Mouse (Mus musculus): Measurements from ENCODE around the gene Cx3cl1. TPM values are rescaled to one million over a fixed set of nuclear protein-coding genes. Genes with fewer than 3 reads are reported as not detected.

Gene Cx3cl1
- 5.2 and 6.3 TPM in 2 replicates for polyA plus RNA-seq (2014; fragmentation: Nextera tagmentation; extraction: Ambion mirVana)

GRCm38 (mm10) chr8:94771941-94772670 is at the start of gene Cx3cl1:
Cx3cl1 (plus strand) TSS chr8:94772009.
- peak within 1 kb of the TSS; percentile 50 for H3K4me3 ChIP-seq (ENCODE audit: low read depth, low read length)
- ATAC-seq (ENCODE audit: insufficient number of reproducible peaks, low FRiP score, low TSS enrichment, low read depth) (peak; percentile 59; the same call in 1 of the 2 replicates), DNase-seq (ENCODE audit: low spot score) (peak; percentile 82)
- WGBS: under 1% methylated on average over 38 of the region's 38 CpGs
- no peaks in the 10 kb centered on the region for H3K36me3 ChIP-seq (ENCODE audit: control insufficient read depth, insufficient read depth, low read length)
- H3K9ac ChIP-seq (ENCODE audit: low read length): peak within 1 kb of the TSS; percentile 58
- H3K9me3 ChIP-seq (ENCODE audit: control insufficient read depth, low read length): no peaks in the 10 kb centered on the region
- peak within 1 kb of the TSS; percentile 86 for H3K4me2 ChIP-seq (ENCODE audit: low read depth, severe bottlenecking)
- no peak within 1 kb of the TSS for H3K27ac ChIP-seq (replicated peaks; ENCODE audit: low read depth, low read length)
- peaks cover 14% of the 10 kb centered on the region for H3K4me1 ChIP-seq (ENCODE audit: control insufficient read depth, insufficient read depth, low read length)
- H3K27me3 ChIP-seq (ENCODE audit: control insufficient read depth, insufficient read depth, low read length): peaks cover 17% of the 10 kb centered on the region

- Histone ChIP-seq H3K27me3 (ENCODE audit: control insufficient read depth, insufficient read depth, low read length) (no peaks in the 10 kb centered on the region), H3K27ac (replicated peaks; ENCODE audit: low read depth, low read length) (no peak overlapping the region), H3K4me2 (ENCODE audit: low read depth, severe bottlenecking) (no peak overlapping the region), H3K36me3 (ENCODE audit: control insufficient read depth, insufficient read depth, low read length) (no peaks in the 10 kb centered on the region), H3K4me1 (ENCODE audit: control insufficient read depth, insufficient read depth, low read length) (no peaks in the 10 kb centered on the region), H3K4me3 (ENCODE audit: low read depth, low read length) (no peak overlapping the region), H3K9ac (ENCODE audit: low read length) (no peak overlapping the region), H3K9me3 (ENCODE audit: control insufficient read depth, low read length) (no peaks in the 10 kb centered on the region)
- DNase-seq (ENCODE audit: low spot score) (no peak), ATAC-seq (ENCODE audit: insufficient number of reproducible peaks, low FRiP score, low TSS enrichment, low read depth) (no peak)
- WGBS: 86% methylated on average over 5 of the region's 5 CpGs
Measured at GRCm38 (mm10) chr8:94725998-94726397, 45.8 kb upstream of the Cx3cl1 start.

- no peak for ATAC-seq (ENCODE audit: insufficient number of reproducible peaks, low FRiP score, low TSS enrichment, low read depth)
- H3K36me3 ChIP-seq (ENCODE audit: control insufficient read depth, insufficient read depth, low read length): no peaks in the 10 kb centered on the region
- H3K27me3 ChIP-seq (ENCODE audit: control insufficient read depth, insufficient read depth, low read length): no peaks in the 10 kb centered on the region
- H3K4me3 ChIP-seq (ENCODE audit: low read depth, low read length): no peak overlapping the region
- H3K9me3 ChIP-seq (ENCODE audit: control insufficient read depth, low read length): no peaks in the 10 kb centered on the region
- no peaks in the 10 kb centered on the region for H3K4me1 ChIP-seq (ENCODE audit: control insufficient read depth, insufficient read depth, low read length)
- no peak for DNase-seq (ENCODE audit: low spot score)
- H3K27ac ChIP-seq (replicated peaks; ENCODE audit: low read depth, low read length): no peak overlapping the region
- WGBS: 52% methylated on average over 4 of the region's 4 CpGs
- H3K4me2 ChIP-seq (ENCODE audit: low read depth, severe bottlenecking): no peak overlapping the region
- no peak overlapping the region for H3K9ac ChIP-seq (ENCODE audit: low read length)
Measured at GRCm38 (mm10) chr8:94729301-94729700, 42.5 kb upstream of the Cx3cl1 start.

- Histone ChIP-seq H3K36me3 (ENCODE audit: control insufficient read depth, insufficient read depth, low read length) (no peaks in the 10 kb centered on the region), H3K4me2 (ENCODE audit: low read depth, severe bottlenecking) (no peak overlapping the region), H3K27me3 (ENCODE audit: control insufficient read depth, insufficient read depth, low read length) (no peaks in the 10 kb centered on the region), H3K9ac (ENCODE audit: low read length) (no peak overlapping the region), H3K4me1 (ENCODE audit: control insufficient read depth, insufficient read depth, low read length) (no peaks in the 10 kb centered on the region), H3K9me3 (ENCODE audit: control insufficient read depth, low read length) (no peaks in the 10 kb centered on the region), H3K4me3 (ENCODE audit: low read depth, low read length) (no peak overlapping the region), H3K27ac (replicated peaks; ENCODE audit: low read depth, low read length) (no peak overlapping the region)
- DNase-seq (ENCODE audit: low spot score) (no peak), ATAC-seq (ENCODE audit: insufficient number of reproducible peaks, low FRiP score, low TSS enrichment, low read depth) (no peak)
- WGBS: 66% methylated on average over 5 of the region's 5 CpGs
Measured at GRCm38 (mm10) chr8:94733821-94734465, 37.9 kb upstream of the Cx3cl1 start.

GRCm38 (mm10) chr8:94734735-94735350 is 37.0 kb upstream of the Cx3cl1 start:
- ATAC-seq (ENCODE audit: insufficient number of reproducible peaks, low FRiP score, low TSS enrichment, low read depth) (no peak), DNase-seq (ENCODE audit: low spot score) (no peak)
- Histone ChIP-seq H3K27ac (replicated peaks; ENCODE audit: low read depth, low read length) (no peak overlapping the region), H3K4me3 (ENCODE audit: low read depth, low read length) (no peak overlapping the region), H3K9me3 (ENCODE audit: control insufficient read depth, low read length) (no peaks in the 10 kb centered on the region), H3K4me2 (ENCODE audit: low read depth, severe bottlenecking) (no peak overlapping the region), H3K27me3 (ENCODE audit: control insufficient read depth, insufficient read depth, low read length) (no peaks in the 10 kb centered on the region), H3K9ac (ENCODE audit: low read length) (no peak overlapping the region), H3K4me1 (ENCODE audit: control insufficient read depth, insufficient read depth, low read length) (no peaks in the 10 kb centered on the region), H3K36me3 (ENCODE audit: control insufficient read depth, insufficient read depth, low read length) (no peaks in the 10 kb centered on the region)
- 80% methylated on average over 7 of the region's 7 CpGs for WGBS

- Histone ChIP-seq H3K9me3 (ENCODE audit: control insufficient read depth, low read length) (no peaks in the 10 kb centered on the region), H3K27ac (replicated peaks; ENCODE audit: low read depth, low read length) (no peak overlapping the region), H3K27me3 (ENCODE audit: control insufficient read depth, insufficient read depth, low read length) (no peaks in the 10 kb centered on the region), H3K36me3 (ENCODE audit: control insufficient read depth, insufficient read depth, low read length) (no peaks in the 10 kb centered on the region), H3K4me3 (ENCODE audit: low read depth, low read length) (no peak overlapping the region), H3K9ac (ENCODE audit: low read length) (no peak overlapping the region), H3K4me1 (ENCODE audit: control insufficient read depth, insufficient read depth, low read length) (no peaks in the 10 kb centered on the region), H3K4me2 (ENCODE audit: low read depth, severe bottlenecking) (no peak overlapping the region)
- DNase-seq (ENCODE audit: low spot score) (no peak), ATAC-seq (ENCODE audit: insufficient number of reproducible peaks, low FRiP score, low TSS enrichment, low read depth) (no peak)
- 74% methylated on average over 5 of the region's 5 CpGs for WGBS
Measured at GRCm38 (mm10) chr8:94735426-94736094, 36.2 kb upstream of the Cx3cl1 start.

GRCm38 (mm10) chr8:94739829-94740228 is 32.0 kb upstream of the Cx3cl1 start:
- DNase-seq (ENCODE audit: low spot score) (no peak), ATAC-seq (ENCODE audit: insufficient number of reproducible peaks, low FRiP score, low TSS enrichment, low read depth) (no peak)
- WGBS: 89% methylated on average over 6 of the region's 6 CpGs
- Histone ChIP-seq H3K4me2 (ENCODE audit: low read depth, severe bottlenecking) (no peak overlapping the region), H3K9me3 (ENCODE audit: control insufficient read depth, low read length) (no peaks in the 10 kb centered on the region), H3K4me1 (ENCODE audit: control insufficient read depth, insufficient read depth, low read length) (no peaks in the 10 kb centered on the region), H3K27me3 (ENCODE audit: control insufficient read depth, insufficient read depth, low read length) (no peaks in the 10 kb centered on the region), H3K4me3 (ENCODE audit: low read depth, low read length) (no peak overlapping the region), H3K9ac (ENCODE audit: low read length) (no peak overlapping the region), H3K27ac (replicated peaks; ENCODE audit: low read depth, low read length) (no peak overlapping the region), H3K36me3 (ENCODE audit: control insufficient read depth, insufficient read depth, low read length) (no peaks in the 10 kb centered on the region)

- 84% methylated on average over 3 of the region's 3 CpGs for WGBS
Measured at GRCm38 (mm10) chr8:94740591-94740990, 31.2 kb upstream of the Cx3cl1 start.

More at GRCm38 (mm10) chr8:94740591-94740990, 31.2 kb upstream of the Cx3cl1 start:
- Histone ChIP-seq H3K4me3 (ENCODE audit: low read depth, low read length) (no peak overlapping the region), H3K9me3 (ENCODE audit: control insufficient read depth, low read length) (no peaks in the 10 kb centered on the region), H3K36me3 (ENCODE audit: control insufficient read depth, insufficient read depth, low read length) (no peaks in the 10 kb centered on the region), H3K27me3 (ENCODE audit: control insufficient read depth, insufficient read depth, low read length) (no peaks in the 10 kb centered on the region), H3K27ac (replicated peaks; ENCODE audit: low read depth, low read length) (no peak overlapping the region), H3K9ac (ENCODE audit: low read length) (no peak overlapping the region), H3K4me2 (ENCODE audit: low read depth, severe bottlenecking) (no peak overlapping the region), H3K4me1 (ENCODE audit: control insufficient read depth, insufficient read depth, low read length) (no peaks in the 10 kb centered on the region)
- no peak for ATAC-seq (ENCODE audit: insufficient number of reproducible peaks, low FRiP score, low TSS enrichment, low read depth)
- no peak for DNase-seq (ENCODE audit: low spot score)

Measured in limb, embryonic 11.5 days (tissue).